Mouse (Mus musculus) liver, postnatal 0 days (tissue): ENCODE results near the gene Ang5.

Experiments used
- CTCF ChIP-seq: sonication (generic); IDR thresholded peaks from 2 replicates; pipeline ENCODE4 v1.5.1; 2016; ENCODE audit warnings: antibody characterized with exemption, low read depth
- EP300 ChIP-seq: IDR thresholded peaks from 2 replicates; pipeline ENCODE4 v1.6.1; 2016; ENCODE audit warnings: antibody characterized with exemption, low read depth, mild to moderate bottlenecking

- TF ChIP-seq CTCF (peak; percentile 77), EP300 (no peak)
These were observed 27.0 kb downstream of the Ang5 start for GRCm38 (mm10) chr14:43983897-43984296.
